Mouse (Mus musculus) MEL (cell line): ENCODE data around the gene Gss. TPM values are rescaled to one million over a fixed set of nuclear protein-coding genes. Genes with fewer than 3 reads are reported as not detected.

Experiments
- DNase-seq: peaks from one replicate; pipeline ENCODE4 v3.0.0; 2011; ENCODE audit warnings: low read depth, low spot score
- H3K27ac ChIP-seq: 2 replicates; pipeline ENCODE4 v1.5.1; 2012; ENCODE audit warnings: low read depth, mild to moderate bottlenecking, control low read depth, low read length, moderate library complexity; ENCODE audit not compliant: control insufficient read depth
- H3K27me3 ChIP-seq, 2 experiments: fragments of 150-350 bp in 1 of 2; sonication (generic) in 1 of 2; 2 replicates each; pipeline ENCODE4 v1.6.1; 2012; ENCODE audit warnings: low read length in 2 of 2, mild to moderate bottlenecking in 2 of 2, improper control_type of control experiment in 1 of 2, moderate library complexity in 1 of 2; ENCODE audit not compliant: insufficient read depth in 2 of 2, control insufficient read depth in 1 of 2
- H3K36me3 ChIP-seq, 2 experiments: 2 replicates each; pipeline ENCODE4 v1.6.1; 2012 to 2014; ENCODE audit warnings: low read length in 2 of 2, improper control_type of control experiment in 1 of 2, inconsistent platforms in 1 of 2, mild to moderate bottlenecking in 1 of 2; ENCODE audit not compliant: insufficient read depth in 2 of 2, control insufficient read depth in 1 of 2
- H3K4me1 ChIP-seq, 2 experiments: fragments of 150-350 bp in 1 of 2; sonication (generic) in 1 of 2; 2 replicates each; pipeline ENCODE4 v1.6.1; 2012; ENCODE audit warnings: low read length in 2 of 2, improper control_type of control experiment in 1 of 2, mild to moderate bottlenecking in 1 of 2; ENCODE audit not compliant: insufficient read depth in 2 of 2, control insufficient read depth in 1 of 2
- H3K4me3 ChIP-seq, 2 experiments: fragments of 150-350 bp in 1 of 2; sonication (generic) in 1 of 2; 2 replicates each; pipeline ENCODE4 v1.5.1; 2012; ENCODE audit warnings: low read depth in 2 of 2, low read length in 2 of 2, mild to moderate bottlenecking in 2 of 2, moderate library complexity in 2 of 2, control low read depth in 1 of 2, improper control_type of control experiment in 1 of 2; ENCODE audit not compliant: control insufficient read depth in 1 of 2, insufficient read depth in 1 of 2
- H3K79me2 ChIP-seq: 2 replicates; pipeline ENCODE4 v1.6.1; 2012; ENCODE audit warnings: mild to moderate bottlenecking, low read length, moderate library complexity; ENCODE audit not compliant: control insufficient read depth, poor library complexity, insufficient read depth
- H3K9ac ChIP-seq: 2 replicates; pipeline ENCODE4 v1.6.1; 2012; ENCODE audit warnings: low read depth, mild to moderate bottlenecking, control low read depth, low read length, moderate library complexity; ENCODE audit not compliant: control insufficient read depth, poor library complexity, severe bottlenecking
- H3K9me3 ChIP-seq: fragments of 150-350 bp; sonication (generic); replicated peaks from 2 replicates; pipeline ENCODE4 v1.6.1; 2012; ENCODE audit warnings: mild to moderate bottlenecking, low read length, improper control_type of control experiment, moderate library complexity; ENCODE audit not compliant: insufficient read depth
- CHD1 ChIP-seq: IDR thresholded peaks from 2 replicates; pipeline ENCODE4 v1.6.1; 2012; ENCODE audit warnings: low read depth, mild to moderate bottlenecking, inconsistent platforms, low read length, improper control_type of control experiment
- E2F4 ChIP-seq: IDR thresholded peaks from 2 replicates; pipeline ENCODE4 v1.6.1; 2011; ENCODE audit warnings: low read depth, low read length, improper control_type of control experiment, borderline replicate concordance
- ETS1 ChIP-seq: IDR thresholded peaks from 2 replicates; pipeline ENCODE4 v1.6.1; 2012; ENCODE audit warnings: low read depth, mild to moderate bottlenecking, inconsistent platforms, low read length, improper control_type of control experiment, moderate library complexity
- GABPA ChIP-seq: IDR thresholded peaks from 2 replicates; pipeline ENCODE4 v1.6.1; 2012; ENCODE audit warnings: low read depth, mild to moderate bottlenecking, inconsistent platforms, low read length, improper control_type of control experiment, moderate library complexity
- HCFC1 ChIP-seq: IDR thresholded peaks from 2 replicates; pipeline ENCODE4 v1.6.1; 2012; ENCODE audit warnings: low read depth, mild to moderate bottlenecking, inconsistent platforms, low read length, improper control_type of control experiment, moderate library complexity
- JUND ChIP-seq: IDR thresholded peaks from 2 replicates; pipeline ENCODE4 v1.6.1; 2011; ENCODE audit warnings: low read depth, mild to moderate bottlenecking, improper control_type of control experiment, low read length
- KAT2A ChIP-seq: conservative IDR thresholded peaks from 2 replicates; pipeline ENCODE4 v1.6.1; 2012; ENCODE audit warnings: low read depth, low read length, improper control_type of control experiment, inconsistent platforms
- MAFK ChIP-seq: IDR thresholded peaks from 2 replicates; pipeline ENCODE4 v1.6.1; 2011; ENCODE audit warnings: low read depth, mild to moderate bottlenecking, low read length, improper control_type of control experiment, borderline replicate concordance
- MAZ ChIP-seq: IDR thresholded peaks from 2 replicates; pipeline ENCODE4 v1.6.1; 2012; ENCODE audit warnings: low read depth, mild to moderate bottlenecking, inconsistent platforms, low read length, improper control_type of control experiment
- MXI1 ChIP-seq: IDR thresholded peaks from 2 replicates; pipeline ENCODE4 v1.6.1; 2011; ENCODE audit warnings: mild to moderate bottlenecking, low read depth, low read length, improper control_type of control experiment
- MYC ChIP-seq: IDR thresholded peaks from 2 replicates; pipeline ENCODE4 v1.6.1; 2011; ENCODE audit warnings: low read depth, mild to moderate bottlenecking, low read length, improper control_type of control experiment, moderate library complexity
- NELFE ChIP-seq: IDR thresholded peaks from 2 replicates; pipeline ENCODE4 v1.6.1; 2011; ENCODE audit warnings: low read depth, low read length, improper control_type of control experiment
- NRF1 ChIP-seq: IDR thresholded peaks from 2 replicates; pipeline ENCODE4 v1.6.1; 2014; ENCODE audit warnings: low read depth, mild to moderate bottlenecking, inconsistent platforms, low read length, improper control_type of control experiment, moderate library complexity; ENCODE audit not compliant: poor library complexity, insufficient read depth, severe bottlenecking
- POLR2AphosphoS5 ChIP-seq: IDR thresholded peaks from 2 replicates; pipeline ENCODE4 v1.6.1; 2012; ENCODE audit warnings: low read depth, borderline replicate concordance, mild to moderate bottlenecking, inconsistent platforms, low read length, moderate library complexity, mixed read lengths
- RAD21 ChIP-seq: IDR thresholded peaks from 2 replicates; pipeline ENCODE4 v1.6.1; 2011; ENCODE audit warnings: mild to moderate bottlenecking, low read depth, low read length, improper control_type of control experiment
- RCOR1 ChIP-seq: IDR thresholded peaks from 2 replicates; pipeline ENCODE4 v1.6.1; 2012; ENCODE audit warnings: low read depth, mild to moderate bottlenecking, inconsistent platforms, low read length, improper control_type of control experiment
- SMC3 ChIP-seq: IDR thresholded peaks from 2 replicates; pipeline ENCODE4 v1.6.1; 2011; ENCODE audit warnings: low read depth, low read length, improper control_type of control experiment
- TCF12 ChIP-seq: IDR thresholded peaks from 2 replicates; pipeline ENCODE4 v1.6.1; 2014; ENCODE audit warnings: low read depth, mild to moderate bottlenecking, inconsistent platforms, low read length, improper control_type of control experiment, moderate library complexity
- UBTF ChIP-seq: IDR thresholded peaks from 2 replicates; pipeline ENCODE4 v1.6.1; 2012; ENCODE audit warnings: low read depth, mild to moderate bottlenecking, inconsistent platforms, low read length, improper control_type of control experiment, moderate library complexity, borderline replicate concordance; ENCODE audit not compliant: insufficient read depth
- USF1 ChIP-seq: IDR thresholded peaks from 2 replicates; pipeline ENCODE4 v1.6.1; 2014; ENCODE audit warnings: low read depth, mild to moderate bottlenecking, inconsistent platforms, low read length, improper control_type of control experiment, moderate library complexity
- ZC3H11A ChIP-seq: IDR thresholded peaks from 2 replicates; pipeline ENCODE4 v1.6.1; 2012; ENCODE audit warnings: low read depth, mild to moderate bottlenecking, inconsistent platforms, low read length, improper control_type of control experiment
- ZMIZ1 ChIP-seq: IDR thresholded peaks from 2 replicates; pipeline ENCODE4 v1.6.1; 2012; ENCODE audit warnings: low read depth, mild to moderate bottlenecking, inconsistent platforms, low read length, improper control_type of control experiment, moderate library complexity
- polyA plus RNA-seq, 2 experiments: library from polyadenylated mRNA; stranded (reverse) in 1 of 2; unstranded in 1 of 2; fragments of >175 nt in 1 of 2; fragments of >200 nt in 1 of 2; gene quantifications; 2 replicates each; pipeline versions ENCODE4 v1.2.1 to v1.2.4; 2012; ENCODE audit warnings: low replicate concordance in 2 of 2, low read depth in 1 of 2; ENCODE audit not compliant: insufficient read length in 2 of 2, insufficient read depth in 1 of 2, missing spikeins in 1 of 2
- total RNA-seq: library from RNA; depleted of rRNA; stranded (reverse); fragments of 300-350 nt; gene quantifications from 2 replicates; pipeline ENCODE4 v1.2.3, GENCODE M21; 2012

The Gss gene
- total and polyA plus RNA-seq, 3 experiments: 21.9 to 24.0 TPM; not detected in 1

DNA sequence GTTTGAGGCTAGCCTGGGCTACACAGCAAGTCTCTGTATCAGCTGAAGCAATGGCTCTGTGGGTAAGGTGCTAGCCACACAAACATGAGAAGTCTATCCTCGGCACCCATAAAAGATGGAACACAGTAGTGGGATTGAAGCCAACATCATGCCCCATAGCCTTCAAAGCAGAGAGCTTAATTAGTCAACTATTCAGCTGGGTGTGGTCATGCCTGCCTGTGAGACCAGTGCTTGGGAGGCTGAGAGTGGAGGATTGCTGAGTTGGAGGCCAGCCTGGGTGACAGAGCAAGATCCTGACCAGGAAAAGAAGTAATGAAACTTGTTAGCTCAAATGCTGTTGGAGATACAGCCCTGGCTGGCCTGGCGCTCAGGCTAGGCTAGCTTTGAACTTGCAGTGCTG lies 1.7 kb downstream of the Gss start:
- Histone ChIP-seq H3K4me3 (no peak overlapping the region), H3K36me3 (no peaks in the 10 kb centered on the region; a peak in 1 of 4 replicates)

DNA sequence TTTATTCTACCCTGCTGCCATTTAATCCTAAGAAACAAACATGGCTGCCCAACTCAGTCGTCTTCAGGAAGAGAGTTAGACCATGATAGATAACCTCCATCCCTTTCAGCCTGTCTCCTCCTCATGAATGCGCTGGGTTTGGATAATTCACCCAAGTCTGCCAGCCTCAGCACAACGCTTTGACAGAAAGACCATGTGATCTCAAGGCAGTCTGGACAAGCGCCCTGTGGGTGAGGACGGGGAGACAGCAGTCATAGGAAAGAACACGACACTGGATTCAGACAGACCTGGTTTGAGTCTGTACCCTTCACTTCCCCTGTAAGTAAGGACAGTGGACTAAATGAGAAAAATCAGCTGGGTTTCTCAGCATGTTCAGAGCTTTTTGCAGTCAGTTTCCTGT lies 3.1 kb downstream of the Gss start:
- Histone ChIP-seq H3K79me2 (no peaks in the 10 kb centered on the region; the same call in 1 of the 2 replicates), H3K4me3 (no peak overlapping the region), H3K4me1 (peaks cover 0 to 3% of the 10 kb centered on the region in 2 experiments; a peak in 2 of 4 replicates), H3K9ac (no peak overlapping the region), H3K27me3 (no peaks in the 10 kb centered on the region), H3K9me3 (no peaks in the 10 kb centered on the region), H3K27ac (no peak overlapping the region), H3K36me3 (no peaks in the 10 kb centered on the region; a peak in 1 of 4 replicates)
- DNase-seq: no peak
- TF ChIP-seq MAFK (no peak), MYC (no peak), SMC3 (no peak), TCF12 (no peak), RAD21 (no peak), CHD1 (no peak), NRF1 (no peak), GABPA (no peak), NELFE (no peak), ZC3H11A (no peak), POLR2AphosphoS5 (no peak), MAZ (no peak), MXI1 (no peak), ETS1 (no peak)

More for the DNA sequence above, 1.7 kb downstream of the Gss start:
- Histone ChIP-seq H3K27me3 (no peaks in the 10 kb centered on the region), H3K9ac (no peak overlapping the region), H3K79me2 (no peaks in the 10 kb centered on the region; the same call in 1 of the 2 replicates), H3K27ac (no peak overlapping the region), H3K4me1 (peaks cover 0 to 3% of the 10 kb centered on the region in 2 experiments; a peak in 2 of 4 replicates), H3K9me3 (no peaks in the 10 kb centered on the region)
- no peak for DNase-seq
- TF ChIP-seq GABPA (no peak), E2F4 (no peak), HCFC1 (no peak), USF1 (no peak), UBTF (no peak), RCOR1 (no peak), KAT2A (no peak), JUND (no peak), ZMIZ1 (no peak), MYC (no peak)
- TF ChIP-seq, all 39 proteins: peak for 0
